Mouse (Mus musculus): ENCODE results near the gene Smim4. TPM values are rescaled to one million over a fixed set of nuclear protein-coding genes. Genes with fewer than 3 reads are reported as not detected.

The Smim4 gene
- total RNA-seq, 2 experiments from 2014 or later, result 27.3 to 28.2 TPM

GRCm38 (mm10) chr14:31128101-31128825 lies 493 bp downstream of the Smim4 start:
- DNase-seq (ENCODE audit: low spot score in 2 of 2), result peak; percentile 43 to 45
- intact Hi-C loops (cut with DNase I), result no loop called here

GRCm38 (mm10) chr14:31126826-31127225 lies 1.9 kb downstream of the Smim4 start:
- intact Hi-C loops (cut with DNase I), result no loop called here
- DNase-seq (ENCODE audit: low spot score in 2 of 2), result no peak

GRCm38 (mm10) chr14:31125106-31126075 lies 3.4 kb downstream of the Smim4 start:
- DNase-seq (ENCODE audit: low spot score in 2 of 2), result no peak
- intact Hi-C loops (cut with DNase I), result no loop called here

- intact Hi-C loops (cut with DNase I), result no loop called here
- no peak for DNase-seq (ENCODE audit: low spot score in 2 of 2)
These were observed 13.2 kb downstream of the Smim4 start for GRCm38 (mm10) chr14:31115522-31115921.

GRCm38 (mm10) chr14:31114011-31114410 lies 14.7 kb downstream of the Smim4 start:
- no peak for DNase-seq (ENCODE audit: low spot score in 2 of 2)
- intact Hi-C loops (cut with DNase I), result no loop called here

GRCm38 (mm10) chr14:31112187-31112586 lies 16.6 kb downstream of the Smim4 start:
- intact Hi-C loops (cut with DNase I), result no loop called here
- no peak for DNase-seq (ENCODE audit: low spot score in 2 of 2)

- intact Hi-C loops (cut with DNase I), result no loop called here
- no peak for DNase-seq (ENCODE audit: low spot score in 2 of 2)
These were observed 18.1 kb downstream of the Smim4 start for GRCm38 (mm10) chr14:31110613-31111012.

- intact Hi-C loops (cut with DNase I), result no loop called here
- DNase-seq (ENCODE audit: low spot score in 2 of 2), result no peak
These were observed 23.6 kb downstream of the Smim4 start for GRCm38 (mm10) chr14:31105156-31105555.

GRCm38 (mm10) chr14:31089918-31090317 lies 38.8 kb downstream of the Smim4 start:
- intact Hi-C loops (cut with DNase I), result loop anchor here (10.0 kb wide), 1 partner anchor 55 kb away; no protein-coding TSS in a partner anchor
- no peak for DNase-seq (ENCODE audit: low spot score in 2 of 2)

- no peak for DNase-seq (ENCODE audit: low spot score in 2 of 2)
- intact Hi-C loops (cut with DNase I), result loop anchor here (10.0 kb wide), 1 partner anchor 54 kb away; no protein-coding TSS in a partner anchor
These were observed 40.2 kb downstream of the Smim4 start for GRCm38 (mm10) chr14:31088515-31088914.

- intact Hi-C loops (cut with DNase I), result loop anchor here (10.0 kb wide), 1 partner anchor 53 kb away; no protein-coding TSS in a partner anchor
- DNase-seq (ENCODE audit: low spot score in 2 of 2), result no peak
These were observed 41.3 kb downstream of the Smim4 start for GRCm38 (mm10) chr14:31087433-31087832.

GRCm38 (mm10) chr14:31081147-31081546 lies 47.6 kb downstream of the Smim4 start:
- intact Hi-C loops (cut with DNase I), result loop anchor here (10.0 kb wide), 1 partner anchor 46 kb away; no protein-coding TSS in a partner anchor
- DNase-seq (ENCODE audit: low spot score in 2 of 2), result no peak

- DNase-seq (ENCODE audit: low spot score in 2 of 2), result no peak
- intact Hi-C loops (cut with DNase I), result loop anchor here (10.0 kb wide), 1 partner anchor 45 kb away; no protein-coding TSS in a partner anchor
These were observed 49.3 kb downstream of the Smim4 start for GRCm38 (mm10) chr14:31079313-31080028.

GRCm38 (mm10) chr14:31078597-31079208 lies 50.1 kb downstream of the Smim4 start:
- intact Hi-C loops (cut with DNase I), result no loop called here
- no peak for DNase-seq (ENCODE audit: low spot score in 2 of 2)

GRCm38 (mm10) chr14:31069086-31069733 lies 59.5 kb downstream of the Smim4 start:
- DNase-seq (ENCODE audit: low spot score in 2 of 2), result no peak
- intact Hi-C loops (cut with DNase I), result no loop called here

GRCm38 (mm10) chr14:31062277-31062676 lies 66.5 kb downstream of the Smim4 start:
- no peak for DNase-seq (ENCODE audit: low spot score in 2 of 2)
- intact Hi-C loops (cut with DNase I), result no loop called here

GRCm38 (mm10) chr14:31045817-31046216 lies 82.9 kb downstream of the Smim4 start:
- intact Hi-C loops (cut with DNase I), result no loop called here
- no peak for DNase-seq (ENCODE audit: low spot score in 2 of 2)

GRCm38 (mm10) chr14:31045296-31045695 lies 83.5 kb downstream of the Smim4 start:
- intact Hi-C loops (cut with DNase I), result no loop called here
- no peak for DNase-seq (ENCODE audit: low spot score in 2 of 2)
